Mouse (Mus musculus): ENCODE measurements around the gene Hip1.

The Hip1 gene

GRCm38 (mm10) chr5:135544865-135545797 is at the start of gene Hip1:
TSS of gene Hip1 (minus strand) at chr5:135545120.
- DNase-seq (ENCODE audit: low spot score in 2 of 2): peak; percentile 98 to 99

- no peak for DNase-seq (ENCODE audit: low spot score in 2 of 2)
Observed at GRCm38 (mm10) chr5:135589996-135590784, 45.3 kb upstream of the Hip1 start.

- no peak for DNase-seq (ENCODE audit: low spot score in 2 of 2)
Observed at GRCm38 (mm10) chr5:135587764-135588163, 42.8 kb upstream of the Hip1 start.

- no peak for DNase-seq (ENCODE audit: low spot score in 2 of 2)
Observed at GRCm38 (mm10) chr5:135585691-135586090, 40.8 kb upstream of the Hip1 start.

- no peak for DNase-seq (ENCODE audit: low spot score in 2 of 2)
Observed at GRCm38 (mm10) chr5:135582330-135582729, 37.4 kb upstream of the Hip1 start.

GRCm38 (mm10) chr5:135579331-135579751 is 34.4 kb upstream of the Hip1 start:
- DNase-seq (ENCODE audit: low spot score in 2 of 2): no peak

GRCm38 (mm10) chr5:135576055-135576454 is 31.1 kb upstream of the Hip1 start:
- DNase-seq (ENCODE audit: low spot score in 2 of 2): no peak

- no peak for DNase-seq (ENCODE audit: low spot score in 2 of 2)
Observed at GRCm38 (mm10) chr5:135573006-135573405, 28.1 kb upstream of the Hip1 start, which contains the start of gene Ccl24. TSS of gene Ccl24 (minus strand) at chr5:135573049.

GRCm38 (mm10) chr5:135568698-135569097 is 23.8 kb upstream of the Hip1 start:
- DNase-seq (ENCODE audit: low spot score in 2 of 2): no peak

- DNase-seq (ENCODE audit: low spot score in 2 of 2): no peak
Observed at GRCm38 (mm10) chr5:135567556-135568265, 22.8 kb upstream of the Hip1 start.

GRCm38 (mm10) chr5:135563469-135563868 is 18.5 kb upstream of the Hip1 start, which contains the start of gene Ccl26:
TSS of gene Ccl26 (minus strand) at chr5:135563569.
- no peak for DNase-seq (ENCODE audit: low spot score in 2 of 2)

GRCm38 (mm10) chr5:135557671-135558070 is 12.8 kb upstream of the Hip1 start:
- no peak for DNase-seq (ENCODE audit: low spot score in 2 of 2)

- no peak for DNase-seq (ENCODE audit: low spot score in 2 of 2)
Observed at GRCm38 (mm10) chr5:135557051-135557450, 12.1 kb upstream of the Hip1 start.

- DNase-seq (ENCODE audit: low spot score in 2 of 2): no peak
Observed at GRCm38 (mm10) chr5:135556259-135556658, 11.3 kb upstream of the Hip1 start.

- no peak for DNase-seq (ENCODE audit: low spot score in 2 of 2)
Observed at GRCm38 (mm10) chr5:135551591-135551990, 6.7 kb upstream of the Hip1 start.

- no peak for DNase-seq (ENCODE audit: low spot score in 2 of 2)
Observed at GRCm38 (mm10) chr5:135550910-135551309, 6.0 kb upstream of the Hip1 start.

GRCm38 (mm10) chr5:135547990-135548389 is 3.1 kb upstream of the Hip1 start:
- no peak for DNase-seq (ENCODE audit: low spot score in 2 of 2)

GRCm38 (mm10) chr5:135544032-135544558 is 825 bp downstream of the Hip1 start:
- peak in 1 of 2 experiments; percentile 6 for DNase-seq (ENCODE audit: low spot score in 2 of 2)

GRCm38 (mm10) chr5:135537794-135538214 is 7.1 kb downstream of the Hip1 start:
- no peak for DNase-seq (ENCODE audit: low spot score in 2 of 2)

GRCm38 (mm10) chr5:135537326-135537725 is 7.6 kb downstream of the Hip1 start:
- no peak for DNase-seq (ENCODE audit: low spot score in 2 of 2)

GRCm38 (mm10) chr5:135535867-135536266 is 9.1 kb downstream of the Hip1 start:
- no peak for DNase-seq (ENCODE audit: low spot score in 2 of 2)

Data from urinary bladder, adult 18-20 months (tissue).